8 mouse cellular contexts compared by ENCODE assay signal in the genomic region with DNA sequence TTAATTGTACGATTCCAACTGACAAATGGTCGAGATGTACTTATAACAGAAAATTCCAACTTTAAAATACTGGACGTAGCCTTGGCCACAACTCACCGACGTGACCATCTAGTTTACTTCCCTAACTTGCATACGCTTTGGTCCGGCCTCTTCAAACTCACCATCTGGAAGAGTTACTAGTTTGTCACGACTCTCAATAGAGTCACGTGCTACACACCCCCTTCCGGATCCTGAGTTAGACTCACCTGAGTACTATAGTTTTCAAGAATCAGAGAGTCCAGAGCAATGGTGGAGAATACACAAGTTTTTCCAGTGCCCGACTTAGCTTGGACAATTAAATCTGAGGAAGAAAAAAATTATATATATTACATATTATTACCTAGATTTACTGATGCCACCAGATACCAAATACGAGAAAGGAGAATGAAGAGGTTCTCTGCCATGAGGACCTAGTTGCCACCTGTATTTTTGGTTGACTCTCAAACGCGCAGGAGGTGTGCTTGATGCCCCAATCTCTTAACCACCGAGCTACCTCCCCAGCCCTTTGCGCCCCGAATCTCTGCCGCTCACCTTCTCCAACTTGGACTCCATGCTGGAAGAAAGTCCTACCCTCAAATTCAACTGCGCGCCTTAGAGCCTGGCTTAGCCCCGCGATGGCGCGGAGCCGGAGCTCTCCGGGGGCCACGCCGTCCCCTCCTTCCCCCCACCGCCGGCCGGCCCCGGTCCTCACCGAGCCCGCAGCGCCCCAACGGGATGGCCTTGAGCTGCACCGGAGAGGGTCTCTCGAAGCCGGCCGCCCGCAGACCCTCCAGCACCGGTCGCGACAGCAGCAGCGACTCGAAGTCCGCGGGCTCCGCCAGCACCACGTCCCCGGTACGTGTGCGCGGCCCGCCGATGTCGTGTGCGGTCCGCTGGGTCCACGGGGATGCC. TPM values are rescaled to one million over a fixed set of nuclear protein-coding genes. Genes with fewer than 3 reads are reported as not detected.
DNase-seq lines count a peak whose midpoint lies in the region; ATAC-seq lines count a peak whose summit lies in the region.

No protein-coding gene starts in this region.

- intact Hi-C loops in left cerebral cortex, postnatal 36 days (cut with DNase I), result loop anchor here (1.0 kb wide), 2 partner anchors 40 to 214 kb away; no protein-coding TSS in a partner anchor

- H3K27me3 ChIP-seq in heart, embryonic 11.5 days (ENCODE audit: control insufficient read depth, insufficient read depth, low read length), result no peaks in the 10 kb centered on the region
- H3K27me3 ChIP-seq in limb, embryonic 12.5 days, result no peaks in the 10 kb centered on the region
- H3K27me3 ChIP-seq in stomach, embryonic 14.5 days (ENCODE audit: control insufficient read depth, insufficient read depth, low read length), result no peaks in the 10 kb centered on the region

- WGBS in heart, embryonic 11.5 days (ENCODE audit: insufficient replicate concordance), result 8% methylated on average over 60 of the region's 60 CpGs
- WGBS in limb, embryonic 12.5 days, result 7% methylated on average over 57 of the region's 60 CpGs
- 7% methylated on average over 60 of the region's 60 CpGs for WGBS in stomach, embryonic 14.5 days

- peak; percentile 68 for ATAC-seq in heart, embryonic 11.5 days (replicated peaks; ENCODE audit: insufficient number of reproducible peaks, low FRiP score, low TSS enrichment)
- peak; percentile 15 for ATAC-seq in CD4-positive, CD25-positive, alpha-beta regulatory T cell, adult 4 months
- 0 out of 2 replicates have a peak, but pooled peaks have one; percentile 16 for ATAC-seq in erythroblast, adult 5-6 weeks (replicated peaks; ENCODE audit: low FRiP score, poor library complexity, severe bottlenecking)
- peak; percentile 75 for ATAC-seq in limb, embryonic 12.5 days (ENCODE audit: insufficient number of reproducible peaks, insufficient read depth, low FRiP score, low TSS enrichment, low read depth)
- ATAC-seq in stomach, embryonic 14.5 days (ENCODE audit: insufficient number of reproducible peaks, insufficient read depth, low FRiP score, low read depth), result peak; percentile 78

- H3K9me3 ChIP-seq in heart, embryonic 11.5 days (replicated peaks; ENCODE audit: control insufficient read depth, low read length), result no peaks in the 10 kb centered on the region
- H3K9me3 ChIP-seq in limb, embryonic 12.5 days, result no peaks in the 10 kb centered on the region
- no peaks in the 10 kb centered on the region for H3K9me3 ChIP-seq in stomach, embryonic 14.5 days (ENCODE audit: control insufficient read depth, low read depth, low read length)

- no peak for DNase-seq in heart, adult 18-20 months
- DNase-seq in frontal cortex, postnatal 10 days (ENCODE audit: low spot score in 2 of 2), result no peak
- no peak for DNase-seq in left cerebral cortex, postnatal 36 days (ENCODE audit: low spot score in 2 of 2)

- H3K4me3 ChIP-seq in heart, embryonic 11.5 days (ENCODE audit: low read depth, low read length), result peak overlapping the region; percentile 91
- H3K4me3 ChIP-seq in limb, embryonic 12.5 days (replicated peaks), result peak overlapping the region; percentile 94
- H3K4me3 ChIP-seq in stomach, embryonic 14.5 days (ENCODE audit: low read depth, low read length), result peak overlapping the region; percentile 66

- H3K27ac ChIP-seq in heart, embryonic 11.5 days (ENCODE audit: low read depth, low read length), result peak overlapping the region; percentile 77
- H3K27ac ChIP-seq in limb, embryonic 12.5 days, result peak overlapping the region; percentile 76
- H3K27ac ChIP-seq in stomach, embryonic 14.5 days (ENCODE audit: low read length), result 0 out of 2 replicates have a peak overlapping the region, but pooled peaks have one; percentile 4

- H3K9ac ChIP-seq in heart, embryonic 11.5 days (ENCODE audit: low read depth, low read length), result peak overlapping the region; percentile 96
- peak overlapping the region; percentile 94 for H3K9ac ChIP-seq in limb, embryonic 12.5 days (replicated peaks)
- H3K9ac ChIP-seq in stomach, embryonic 14.5 days (replicated peaks; ENCODE audit: low read depth, low read length), result peak overlapping the region; percentile 83

- peaks cover 6% of the 10 kb centered on the region; the same call in 1 of the 2 replicates for H3K4me1 ChIP-seq in heart, embryonic 11.5 days (ENCODE audit: control insufficient read depth, insufficient read depth, low read length)
- H3K4me1 ChIP-seq in limb, embryonic 12.5 days (replicated peaks), result peaks cover 9% of the 10 kb centered on the region
- peaks cover 4% of the 10 kb centered on the region; the same call in 1 of the 2 replicates for H3K4me1 ChIP-seq in stomach, embryonic 14.5 days (ENCODE audit: control insufficient read depth, insufficient read depth, low read length)

- peaks cover 4% of the 10 kb centered on the region; the same call in 1 of the 2 replicates for H3K36me3 ChIP-seq in heart, embryonic 11.5 days (ENCODE audit: control insufficient read depth, insufficient read depth, low read length)
- H3K36me3 ChIP-seq in limb, embryonic 12.5 days, result peaks cover 30% of the 10 kb centered on the region
- peaks cover 10% of the 10 kb centered on the region for H3K36me3 ChIP-seq in stomach, embryonic 14.5 days (ENCODE audit: control insufficient read depth, insufficient read depth, low read length)

- H3K4me2 ChIP-seq in heart, embryonic 11.5 days, result peak overlapping the region; percentile 83
- peak overlapping the region; percentile 71 for H3K4me2 ChIP-seq in limb, embryonic 12.5 days
- H3K4me2 ChIP-seq in stomach, embryonic 14.5 days (replicated peaks; ENCODE audit: low read depth, low read length), result peak overlapping the region; percentile 60

RNA-seq across cellular contexts. Expression of a gene that starts 0.7 kb away (rescaled TPM):
- 23.6 and 28.0 TPM in 2 replicates for polyA plus RNA-seq in heart, embryonic 11.5 days (2014; fragmentation: Nextera tagmentation; extraction: Ambion mirVana)
- total RNA-seq in heart, adult 18-20 months (2021), result 10 to 100 TPM; 11.4 to 11.5 TPM
- polyA plus RNA-seq in CD4-positive, CD25-positive, alpha-beta regulatory T cell, adult 4 months (2017; shearing (Covaris generic)), result 10 to 100 TPM; 10.2 to 12.1 TPM
- 6.3 and 10.8 TPM in 2 replicates for total RNA-seq in erythroblast, adult 5-6 weeks (2015; ENCODE audit: low replicate concordance)
- 9.5 and 12.3 TPM in 2 replicates for total RNA-seq in erythroblast, adult 5-6 weeks (2017; ENCODE audit: low replicate concordance)
- 47.4 and 47.5 TPM in 2 replicates for polyA plus RNA-seq in limb, embryonic 12.5 days (2016; fragmentation: Nextera tagmentation; extraction: Ambion mirVana)
- 34.6 and 34.9 TPM in 2 replicates for polyA plus RNA-seq in stomach, embryonic 14.5 days (2014; fragmentation: Nextera tagmentation; extraction: Ambion mirVana)
- 10 to 100 TPM; 11.1 to 11.3 TPM for total RNA-seq in left cerebral cortex, postnatal 36 days (2021)

RNA-seq across cellular contexts. Expression of a gene that starts 17.7 kb away (rescaled TPM):
- polyA plus RNA-seq in heart, embryonic 11.5 days (2014; fragmentation: Nextera tagmentation; extraction: Ambion mirVana), result 1.7 and 1.8 TPM in 2 replicates
- total RNA-seq in heart, adult 18-20 months (2021), result 10 to 100 TPM; 16.4 to 16.5 TPM
- 1 to 10 TPM; 1.9 to 2.5 TPM for polyA plus RNA-seq in CD4-positive, CD25-positive, alpha-beta regulatory T cell, adult 4 months (2017; shearing (Covaris generic))
- 0.21 TPM in 1 of 2 replicates, not detected in the other for total RNA-seq in erythroblast, adult 5-6 weeks (2015; ENCODE audit: low replicate concordance)
- 0.28 TPM in 1 of 2 replicates, not detected in the other for total RNA-seq in erythroblast, adult 5-6 weeks (2017; ENCODE audit: low replicate concordance)
- polyA plus RNA-seq in limb, embryonic 12.5 days (2016; fragmentation: Nextera tagmentation; extraction: Ambion mirVana), result 1.6 and 1.8 TPM in 2 replicates
- 1.1 and 1.7 TPM in 2 replicates for polyA plus RNA-seq in stomach, embryonic 14.5 days (2014; fragmentation: Nextera tagmentation; extraction: Ambion mirVana)
- total RNA-seq in left cerebral cortex, postnatal 36 days (2021), result 100 to 1,000 TPM in 1 of 2 experiments, 10 to 100 TPM in 1; 95.7 to 106 TPM

Comparison
In these comparisons a context has a peak if more than half of its experiments do, and no peak if none do; other contexts are left out.
1. ATAC-seq: peak in every context shown above with its lines; median percentile 78 in stomach, embryonic 14.5 days; 75 in limb, embryonic 12.5 days; 68 in heart, embryonic 11.5 days; 16 in erythroblast, adult 5-6 weeks; 15 in CD4-positive, CD25-positive, alpha-beta regulatory T cell, adult 4 months.
2. H3K27ac ChIP-seq: peak in every context shown above with its lines; median percentile 77 in heart, embryonic 11.5 days; 76 in limb, embryonic 12.5 days; 4 in stomach, embryonic 14.5 days.